Mouse (Mus musculus) heart, embryonic 14.5 days (tissue): Measurements from ENCODE around the gene Spata1. TPM values are rescaled to one million over a fixed set of nuclear protein-coding genes. Genes with fewer than 3 reads are reported as not detected.
A peak's percentile ranks its signal among the peaks of the same experiment; 100 is the strongest.
"Not testable (repeated sequence)": the region's sequence is repeated elsewhere in the genome, so short reads cannot be mapped to it uniquely, and the experiment has no call there.

ENCODE experiments used
- ATAC-seq: fragments of 200-750 bp; cut with Nextera tagmentation; 2 replicates; pipeline ENCODE4 v1.8.0; 2017; ENCODE audit warnings: low read depth, moderate TSS enrichment; ENCODE audit not compliant: insufficient number of reproducible peaks, insufficient read depth, low FRiP score
- H3K27ac ChIP-seq, 2 experiments: fragments of 200-500 bp in 1 of 2; fragments of 300-500 bp in 1 of 2; sonication (generic) in 1 of 2; replicated peaks in 1 of 2; 2 replicates each; pipeline ENCODE4 v1.5.1; 2012 to 2014; ENCODE audit warnings: low read depth in 2 of 2, low read length in 2 of 2, control low read depth in 1 of 2, mild to moderate bottlenecking in 1 of 2, mixed read lengths in 1 of 2; ENCODE audit not compliant: control insufficient read depth in 1 of 2, insufficient read depth in 1 of 2
- H3K27me3 ChIP-seq: fragments of 300-500 bp; sonication (generic); 2 replicates; pipeline ENCODE4 v1.6.1; 2014; ENCODE audit warnings: mild to moderate bottlenecking, low read length, control low read depth; ENCODE audit not compliant: control insufficient read depth, insufficient read depth
- H3K36me3 ChIP-seq: fragments of 300-500 bp; sonication (generic); 2 replicates; pipeline ENCODE4 v1.6.1; 2014; ENCODE audit warnings: mild to moderate bottlenecking, control low read depth, low read length, mixed read lengths; ENCODE audit not compliant: control insufficient read depth, insufficient read depth
- H3K4me1 ChIP-seq, 2 experiments: fragments of 200-500 bp in 1 of 2; fragments of 300-500 bp in 1 of 2; sonication (generic) in 1 of 2; 2 replicates each; pipeline ENCODE4 v1.6.1; 2012 to 2014; ENCODE audit warnings: low read length in 2 of 2, control low read depth in 1 of 2, mixed read lengths in 1 of 2; ENCODE audit not compliant: control insufficient read depth in 2 of 2, insufficient read depth in 2 of 2
- H3K4me2 ChIP-seq: fragments of 300-500 bp; sonication (generic); 2 replicates; pipeline ENCODE4 v1.6.1; 2014; ENCODE audit warnings: mild to moderate bottlenecking, low read length
- H3K4me3 ChIP-seq, 2 experiments: fragments of 200-500 bp in 1 of 2; fragments of 300-500 bp in 1 of 2; sonication (generic) in 1 of 2; 2 replicates each; pipeline ENCODE4 v1.5.1; 2012 to 2014; ENCODE audit warnings: low read length in 2 of 2, mild to moderate bottlenecking in 2 of 2, control low read depth in 1 of 2, low read depth in 1 of 2, moderate library complexity in 1 of 2; ENCODE audit not compliant: control insufficient read depth in 1 of 2, insufficient read depth in 1 of 2
- H3K9ac ChIP-seq: fragments of 300-500 bp; sonication (generic); 2 replicates; pipeline ENCODE4 v1.6.1; 2014; ENCODE audit warnings: mild to moderate bottlenecking, low read length
- H3K9me3 ChIP-seq: fragments of 300-500 bp; sonication (generic); 2 replicates; pipeline ENCODE4 v1.6.1; 2016; ENCODE audit warnings: low read length, control low read depth; ENCODE audit not compliant: control insufficient read depth
- WGBS: fragments of 180-500 bp; shearing (Covaris S2); extraction: QIAGEN DNeasy Blood & Tissue Kit; methylation state at CpG from one replicate; pipeline ENCODE4 v1.1.7; 2014; 5-methylcytosine and 5-hydroxymethylcytosine counted together
- polyA plus RNA-seq: library from polyadenylated mRNA; unstranded; fragments of >200 nt; fragmentation: Nextera tagmentation; extraction: Ambion mirVana; gene quantifications from 2 replicates; pipeline ENCODE4 v1.2.1, GENCODE M21; 2014

Gene Spata1
- polyA plus RNA-seq, 1 experiment from 2014 or later: 6.5 TPM

- Histone ChIP-seq H3K9me3 (no peaks in the 10 kb centered on the region), H3K4me1 (peaks cover 0 to 3% of the 10 kb centered on the region in 2 experiments; a peak in 1 of 4 replicates), H3K9ac (no peak overlapping the region), H3K36me3 (peaks cover 52% of the 10 kb centered on the region), H3K27me3 (no peaks in the 10 kb centered on the region), H3K27ac (no peak overlapping the region), H3K4me3 (no peak overlapping the region), H3K4me2 (no peak overlapping the region)
- 73% methylated on average over 14 of the region's 14 CpGs for WGBS
- ATAC-seq: no peak
These were observed 65.7 kb downstream of the Spata1 start for GRCm38 (mm10) chr3:146433681-146434350.

GRCm38 (mm10) chr3:146433063-146433462, 66.5 kb downstream of the Spata1 start:
- H3K27me3 ChIP-seq, H3K9ac ChIP-seq, H3K4me1 ChIP-seq, H3K27ac ChIP-seq, ATAC-seq, H3K4me2 ChIP-seq, H3K4me3 ChIP-seq, H3K9me3 ChIP-seq: not testable (repeated sequence)
- peaks cover 52% of the 10 kb centered on the region for H3K36me3 ChIP-seq
- 90% methylated on average over 11 of the region's 11 CpGs for WGBS

- H3K36me3 ChIP-seq: peaks cover 40% of the 10 kb centered on the region
- H3K9me3 ChIP-seq: no peaks in the 10 kb centered on the region
- H3K9ac ChIP-seq: no peak overlapping the region
- no peak overlapping the region for H3K4me2 ChIP-seq
- H3K4me3 ChIP-seq: no peak overlapping the region
- H3K27me3 ChIP-seq: no peaks in the 10 kb centered on the region
- ATAC-seq: no peak
- H3K27ac ChIP-seq: no peak overlapping the region
- H3K4me1 ChIP-seq: peaks cover 9 to 16% of the 10 kb centered on the region in 2 experiments; a peak in 3 of 4 replicates
- WGBS: 92% methylated on average over 8 of the region's 8 CpGs
These were observed 73.1 kb downstream of the Spata1 start for GRCm38 (mm10) chr3:146426489-146426888.

- H3K27ac ChIP-seq: no peak overlapping the region
- H3K9me3 ChIP-seq: no peaks in the 10 kb centered on the region
- H3K9ac ChIP-seq: no peak overlapping the region
- H3K27me3 ChIP-seq: no peaks in the 10 kb centered on the region
- H3K4me3 ChIP-seq: no peak overlapping the region
- H3K36me3 ChIP-seq: peaks cover 36% of the 10 kb centered on the region
- H3K4me1 ChIP-seq: peaks cover 9 to 16% of the 10 kb centered on the region in 2 experiments; a peak in 3 of 4 replicates
- H3K4me2 ChIP-seq: no peak overlapping the region
- ATAC-seq: no peak
- WGBS: 60% methylated on average over 7 of the region's 7 CpGs
These were observed 73.7 kb downstream of the Spata1 start for GRCm38 (mm10) chr3:146425902-146426301.

GRCm38 (mm10) chr3:146424306-146424900, 75.2 kb downstream of the Spata1 start:
- H3K36me3 ChIP-seq: peaks cover 38% of the 10 kb centered on the region
- peaks cover 9 to 16% of the 10 kb centered on the region in 2 experiments; a peak in 3 of 4 replicates for H3K4me1 ChIP-seq
- no peak overlapping the region for H3K27ac ChIP-seq
- H3K9me3 ChIP-seq: no peaks in the 10 kb centered on the region
- H3K9ac ChIP-seq: no peak overlapping the region
- ATAC-seq: peak; percentile 33; the same call in 1 of the 2 replicates
- H3K27me3 ChIP-seq: no peaks in the 10 kb centered on the region
- no peak overlapping the region for H3K4me2 ChIP-seq
- H3K4me3 ChIP-seq: no peak overlapping the region
- 31% methylated on average over 7 of the region's 7 CpGs for WGBS

- no peak overlapping the region for H3K27ac ChIP-seq
- peaks cover 38% of the 10 kb centered on the region for H3K36me3 ChIP-seq
- no peaks in the 10 kb centered on the region for H3K9me3 ChIP-seq
- H3K9ac ChIP-seq: no peak overlapping the region
- H3K4me2 ChIP-seq: no peak overlapping the region
- 84% methylated on average over 7 of the region's 7 CpGs for WGBS
- no peak for ATAC-seq
- peaks cover 9 to 16% of the 10 kb centered on the region in 2 experiments; a peak in 3 of 4 replicates for H3K4me1 ChIP-seq
- H3K4me3 ChIP-seq: no peak overlapping the region
- no peaks in the 10 kb centered on the region for H3K27me3 ChIP-seq
These were observed 75.8 kb downstream of the Spata1 start for GRCm38 (mm10) chr3:146423710-146424109.

GRCm38 (mm10) chr3:146421787-146422186, 77.8 kb downstream of the Spata1 start:
- Histone ChIP-seq H3K4me1 (peaks cover 9 to 10% of the 10 kb centered on the region in 2 experiments; a peak in 3 of 4 replicates), H3K36me3 (peaks cover 31% of the 10 kb centered on the region), H3K4me3 (no peak overlapping the region), H3K27ac (no peak overlapping the region), H3K9ac (no peak overlapping the region), H3K9me3 (no peaks in the 10 kb centered on the region), H3K27me3 (no peaks in the 10 kb centered on the region), H3K4me2 (no peak overlapping the region)
- 50% methylated on average over 8 of the region's 8 CpGs for WGBS
- no peak for ATAC-seq
